Mouse (Mus musculus) frontal cortex, postnatal 36 days (tissue): Measurements from ENCODE around the gene Olfr1453.
"Not testable (repeated sequence)": the region's sequence is repeated elsewhere in the genome, so short reads cannot be mapped to it uniquely, and the experiment has no call there.

ENCODE experiments used
- DNase-seq, 2 experiments: peaks; one replicate each; pipeline ENCODE4 v3.0.0; 2022; ENCODE audit warnings: low spot score in 2 of 2

The Olfr1453 gene

GRCm38 (mm10) chr19:13028227-13028626, at the start of gene Olfr1453:
TSS of gene Olfr1453 (minus strand) at chr19:13028327.
- DNase-seq = no peak

- DNase-seq = no peak
Observed at GRCm38 (mm10) chr19:13060310-13060709, 32.2 kb upstream of the Olfr1453 start, which contains the start of gene Olfr1454. TSS of gene Olfr1454 (plus strand) at chr19:13060610.

DNA sequence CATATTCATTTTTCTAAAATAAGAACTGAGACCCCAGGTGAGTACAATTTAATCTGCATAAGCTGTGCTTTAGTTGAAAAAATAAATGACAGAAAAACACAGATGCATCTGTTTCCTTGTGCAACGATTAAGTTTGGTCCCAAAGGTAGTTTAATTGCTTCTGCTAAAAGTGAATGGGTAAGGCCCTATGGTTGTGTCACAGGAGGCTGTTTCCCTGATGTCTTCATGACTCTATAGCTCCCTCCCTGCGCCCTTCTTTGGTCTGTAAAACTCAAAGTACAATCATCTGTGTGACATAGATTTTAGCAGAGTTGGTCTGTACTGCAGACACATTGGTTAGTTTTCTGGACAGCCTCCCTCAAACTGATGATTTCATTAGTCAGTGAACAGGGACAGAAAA, 33.4 kb downstream of the Olfr1453 start, which contains the start of gene Olfr1451:
TSS of gene Olfr1451 (plus strand) at position 301 of the 400 bp plus-strand sequence.
- DNase-seq = no peak

DNA sequence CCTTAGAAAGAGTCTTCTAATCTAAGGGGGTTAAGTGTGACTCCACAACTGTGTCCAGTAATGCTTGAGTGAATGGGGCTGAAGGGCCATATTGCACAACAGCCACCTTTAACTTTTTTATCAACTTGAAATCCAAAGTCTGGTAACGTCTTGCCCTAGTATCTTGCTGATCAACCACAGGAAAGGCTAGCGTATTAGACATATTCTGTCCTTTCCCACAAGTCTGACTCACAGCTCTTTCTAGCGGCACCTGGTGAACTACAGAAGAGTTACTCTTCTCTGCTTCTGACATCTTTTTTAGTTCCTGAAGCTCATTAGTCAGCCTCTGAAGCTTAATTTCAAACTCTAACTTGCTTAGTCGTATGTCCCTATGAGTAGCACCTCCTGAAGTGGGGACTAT, 35.8 kb downstream of the Olfr1453 start:
- not testable (repeated sequence) for DNase-seq
